Mouse (Mus musculus) bone marrow, adult 2 months (tissue): ENCODE data around the gene Fitm2. TPM values are rescaled to one million over a fixed set of nuclear protein-coding genes. Genes with fewer than 3 reads are reported as not detected.

Experiments
- H3K27ac ChIP-seq: fragments of 200-500 bp; 2 replicates; pipeline ENCODE4 v1.5.1; 2012; ENCODE audit warnings: low read depth, mild to moderate bottlenecking, control low read depth, inconsistent platforms, low read length; ENCODE audit not compliant: control insufficient read depth, poor library complexity, insufficient read depth
- H3K4me1 ChIP-seq: fragments of 200-500 bp; 2 replicates; pipeline ENCODE4 v1.6.1; 2011; ENCODE audit warnings: low read length; ENCODE audit not compliant: control insufficient read depth, insufficient read depth
- H3K4me3 ChIP-seq: fragments of 200-500 bp; replicated peaks from 2 replicates; pipeline ENCODE3; 2011; ENCODE audit warnings: mild to moderate bottlenecking, low read depth, low read length, control low read depth; ENCODE audit not compliant: control insufficient read depth
- CTCF ChIP-seq: fragments of 200-500 bp; IDR thresholded peaks from 2 replicates; pipeline ENCODE4 v1.5.1; 2011; ENCODE audit warnings: low read length, control low read depth; ENCODE audit not compliant: control insufficient read depth, insufficient read depth
- POLR2A ChIP-seq: fragments of 200-500 bp; IDR thresholded peaks from 2 replicates; pipeline ENCODE4 v1.6.1; 2011; ENCODE audit warnings: low read depth, mild to moderate bottlenecking, control low read depth, low read length, borderline replicate concordance; ENCODE audit not compliant: control insufficient read depth
- WGBS: fragments of 180-500 bp; shearing (Covaris S2); methylation state at CpG from one replicate; pipeline ENCODE4 v1.1.7; 2018; 5-methylcytosine and 5-hydroxymethylcytosine counted together
- polyA plus RNA-seq: library from polyadenylated mRNA; stranded (reverse); fragments of >200 nt; gene quantifications from 2 replicates; pipeline ENCODE4 v1.2.4, GENCODE M21; 2011; ENCODE audit warnings: low replicate concordance; ENCODE audit not compliant: missing spikeins, insufficient read depth, insufficient read length

Gene Fitm2
- polyA plus RNA-seq, 1 experiment: 4.5 TPM

- TF ChIP-seq CTCF (no peak), POLR2A (no peak)
- 81% methylated on average over 6 of the region's 6 CpGs for WGBS
- Histone ChIP-seq H3K4me3 (no peak within 1 kb of the TSS), H3K27ac (no peak within 1 kb of the TSS), H3K4me1 (peaks cover 1% of the 10 kb centered on the region; the same call in 1 of the 2 replicates)
These were observed 47.8 kb downstream of the Fitm2 start, which contains the start of gene Oser1 for GRCm38 (mm10) chr2:163424597-163424996. Oser1 (minus strand) TSS chr2:163424697.

- TF ChIP-seq POLR2A (no peak), CTCF (no peak)
- H3K4me1 ChIP-seq: peaks cover 1% of the 10 kb centered on the region; the same call in 1 of the 2 replicates
- H3K27ac ChIP-seq: no peak overlapping the region
- WGBS: 21% methylated on average over 9 of the region's 9 CpGs
- H3K4me3 ChIP-seq: no peak overlapping the region
These were observed 49.4 kb downstream of the Fitm2 start for GRCm38 (mm10) chr2:163422895-163423660.

GRCm38 (mm10) chr2:163420366-163420886 is 52.0 kb downstream of the Fitm2 start:
- 8% methylated on average over 10 of the region's 10 CpGs for WGBS
- H3K4me1 ChIP-seq: peaks cover 3% of the 10 kb centered on the region; the same call in 1 of the 2 replicates

GRCm38 (mm10) chr2:163419346-163420045 is 52.9 kb downstream of the Fitm2 start:
- peaks cover 3% of the 10 kb centered on the region; the same call in 1 of the 2 replicates for H3K4me1 ChIP-seq
- WGBS: under 1% methylated on average over 64 of the region's 71 CpGs
- peak overlapping the region; percentile 96 for H3K27ac ChIP-seq
- peak overlapping the region; percentile 85 for H3K4me3 ChIP-seq
- peak; percentile 23; the same call in 1 of the 2 replicates for TF ChIP-seq CTCF
- peak; percentile 74; the same call in 1 of the 2 replicates for TF ChIP-seq POLR2A

More at GRCm38 (mm10) chr2:163420366-163420886, 52.0 kb downstream of the Fitm2 start:
- no peak for TF ChIP-seq POLR2A
- TF ChIP-seq CTCF: no peak
- peak overlapping the region; percentile 21; the same call in 1 of the 2 replicates for H3K27ac ChIP-seq
- peak overlapping the region; percentile 85 for H3K4me3 ChIP-seq

GRCm38 (mm10) chr2:163418841-163419345 is 53.5 kb downstream of the Fitm2 start:
- TF ChIP-seq CTCF (no peak), POLR2A (no peak)
- Histone ChIP-seq H3K4me3 (peak overlapping the region; percentile 75), H3K4me1 (peaks cover 3% of the 10 kb centered on the region; the same call in 1 of the 2 replicates), H3K27ac (peak overlapping the region; percentile 96)
- WGBS: under 1% methylated on average over 49 of the region's 50 CpGs

GRCm38 (mm10) chr2:163417830-163418229 is 54.6 kb downstream of the Fitm2 start:
- Histone ChIP-seq H3K4me3 (peak overlapping the region; percentile 49), H3K27ac (no peak overlapping the region), H3K4me1 (peaks cover 3% of the 10 kb centered on the region; the same call in 1 of the 2 replicates)
- TF ChIP-seq POLR2A (no peak), CTCF (no peak)

- Histone ChIP-seq H3K4me3 (no peak overlapping the region), H3K4me1 (peaks cover 3% of the 10 kb centered on the region; the same call in 1 of the 2 replicates), H3K27ac (no peak overlapping the region)
- WGBS: 88% methylated on average over 6 of the region's 6 CpGs
- no peak for TF ChIP-seq POLR2A
- TF ChIP-seq CTCF: no peak
These were observed 55.4 kb downstream of the Fitm2 start for GRCm38 (mm10) chr2:163417026-163417425.

Other genes with a start within 250 kb of the Fitm2 start
- 0.23 TPM in 1 of 2 replicates, not detected in the other for gene Jph2, start 74.6 kb downstream of the Fitm2 start, polyA plus RNA-seq
- gene Oser1, start 47.9 kb downstream of the Fitm2 start, polyA plus RNA-seq: 34.1 and 70.4 TPM in 2 replicates
- not detected in 2 replicates for gene Gdap1l1, start 34.2 kb downstream of the Fitm2 start, polyA plus RNA-seq
- not detected in 2 replicates for gene R3hdml, start 19.7 kb upstream of the Fitm2 start, polyA plus RNA-seq
- gene Hnf4a, start 34.2 kb upstream of the Fitm2 start, polyA plus RNA-seq: 1.1 and 3.0 TPM in 2 replicates
- 11.5 and 19.8 TPM in 2 replicates for gene Ttpal, start 129.7 kb upstream of the Fitm2 start, polyA plus RNA-seq
- 328 and 366 TPM in 2 replicates for gene Serinc3, start 172.5 kb upstream of the Fitm2 start, polyA plus RNA-seq
- 109 and 152 TPM in 2 replicates for gene Pkig, start 185.8 kb upstream of the Fitm2 start, polyA plus RNA-seq